Comparison of ENCODE assay signal across 10 mouse cellular contexts in the genomic region with DNA sequence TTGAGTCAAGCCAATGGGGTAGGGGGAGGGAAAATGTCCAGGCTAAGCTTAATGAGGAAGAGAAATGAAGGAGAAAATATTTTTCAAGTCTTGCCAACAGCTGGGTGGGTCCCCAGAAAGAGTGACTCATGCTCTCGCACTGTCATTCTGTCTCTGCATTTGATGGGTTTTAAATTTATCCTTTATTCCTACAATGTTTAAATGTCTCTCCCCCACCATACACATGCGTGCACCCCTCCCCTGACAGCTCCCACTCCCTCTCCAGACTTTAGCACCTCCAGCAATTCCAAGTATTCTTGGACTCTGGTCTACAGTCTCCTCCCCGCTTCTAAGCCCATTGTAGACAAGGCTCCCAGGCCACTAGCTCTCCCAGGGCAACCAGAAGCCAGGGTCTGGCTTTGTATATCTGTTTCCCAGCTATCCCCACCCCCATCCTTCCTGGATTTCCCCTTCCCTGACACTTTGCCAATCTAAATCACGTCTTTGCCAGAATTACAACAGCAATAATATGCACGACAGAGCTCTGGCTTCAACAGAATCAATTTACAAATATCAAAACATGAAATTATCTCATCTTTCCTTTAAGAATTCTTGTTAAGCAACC.
DNase-seq lines count a peak whose midpoint lies in the region.
"Had no signal": no experiment of that assay in that cellular context is flagged by ENCODE, and none has a peak within 500 bp of the region (broad histone marks: within the 10 kb centered on the region; RNA-seq: fewer than 3 reads in every experiment).

No protein-coding gene starts in this region.

- intact Hi-C loops in heart, postnatal 25 days (cut with DNase I): no loop called here

- DNase-seq in adrenal gland, adult 2 months: peak; percentile 13
- no peak for DNase-seq in adrenal gland, postnatal 14 days
- peak; percentile 21 for DNase-seq in heart, postnatal 4 days
- no peak for DNase-seq in heart, postnatal 25 days (ENCODE audit: low spot score)
- DNase-seq in lung, postnatal 10 days: peak; percentile 44
- no peak for DNase-seq in lung, postnatal 36 days
- peak; percentile 27 to 30 for DNase-seq in right cerebral cortex, postnatal 36 days (ENCODE audit: low spot score in 2 of 2)
- DNase-seq in spleen, adult 18-20 months: no peak
- DNase-seq: cerebellum, adult 11-12 months; lung, postnatal 4 days had no signal

Comparison
In these comparisons a context has a peak if more than half of its experiments do, and no peak if none do; other contexts are left out.
1. DNase-seq: peak in adrenal gland, adult 2 months (single experiment), heart, postnatal 4 days (single experiment), lung, postnatal 10 days (single experiment) and right cerebral cortex, postnatal 36 days (2 of 2); none in adrenal gland, postnatal 14 days (single experiment), heart, postnatal 25 days (single experiment), lung, postnatal 36 days (single experiment) and spleen, adult 18-20 months (0 of 2).